Mouse (Mus musculus): ENCODE measurements at regions not wholly inside any gene's neighbourhood (a gene's known extent, or its start where the extent isn't known, plus 50 kb on each side); places are given as distances from the start of the nearest gene placed in this dataset.
"Not testable (repeated sequence)": the region's sequence is repeated elsewhere in the genome, so short reads cannot be mapped to it uniquely, and the experiment has no call there.

GRCm38 (mm10) chr13:103622324-103622723 is 152.1 kb downstream of the Srek1 start:
- no peak for DNase-seq (ENCODE audit: low spot score)

- DNase-seq (ENCODE audit: low spot score) = not testable (repeated sequence)
Measured at GRCm38 (mm10) chr13:103620958-103621357, 153.4 kb downstream of the Srek1 start.

DNA sequence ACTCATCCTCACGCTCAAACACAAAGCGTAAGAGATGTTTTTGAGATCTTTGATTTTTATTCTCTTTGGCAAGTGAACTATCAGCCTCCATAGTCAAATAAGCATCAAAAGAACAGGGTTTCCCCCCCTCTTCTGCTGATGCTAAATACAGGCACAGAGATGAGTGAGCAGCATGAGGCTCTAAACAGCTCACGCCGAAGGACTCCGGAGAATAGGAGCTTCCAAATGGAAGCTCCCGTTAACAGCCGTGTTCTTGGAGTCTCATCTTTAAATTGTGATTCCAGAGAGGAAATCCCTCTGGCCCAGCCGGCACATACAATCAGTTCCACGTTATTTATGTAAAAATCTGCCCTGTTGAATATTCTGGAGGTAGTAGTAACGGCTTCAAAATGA is 161.1 kb downstream of the Srek1 start:
- no peak for DNase-seq (ENCODE audit: low spot score)

- DNase-seq (ENCODE audit: low spot score) = no peak
Measured at GRCm38 (mm10) chr13:103612720-103613332, 161.6 kb downstream of the Srek1 start.

DNA sequence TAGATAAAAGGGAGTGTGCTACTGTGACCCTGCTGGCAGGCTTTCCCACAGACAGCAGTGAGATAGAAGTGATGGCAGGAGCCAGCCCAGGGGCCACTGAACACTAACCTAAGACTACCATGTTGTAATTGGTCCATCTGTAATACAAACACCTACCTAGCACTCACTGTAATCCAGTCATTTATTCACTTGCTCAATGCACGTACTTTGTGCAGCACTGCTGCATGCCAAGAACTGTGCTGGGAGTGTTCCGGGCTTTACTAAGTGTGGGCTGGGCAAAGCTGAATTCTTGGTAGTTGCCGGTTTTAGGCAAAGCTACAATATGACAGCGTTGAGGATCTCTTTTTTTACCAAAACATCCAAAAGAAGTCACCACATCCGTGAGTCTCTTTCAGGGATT is 172.1 kb downstream of the Srek1 start:
- DNase-seq (ENCODE audit: low spot score) = no peak

DNA sequence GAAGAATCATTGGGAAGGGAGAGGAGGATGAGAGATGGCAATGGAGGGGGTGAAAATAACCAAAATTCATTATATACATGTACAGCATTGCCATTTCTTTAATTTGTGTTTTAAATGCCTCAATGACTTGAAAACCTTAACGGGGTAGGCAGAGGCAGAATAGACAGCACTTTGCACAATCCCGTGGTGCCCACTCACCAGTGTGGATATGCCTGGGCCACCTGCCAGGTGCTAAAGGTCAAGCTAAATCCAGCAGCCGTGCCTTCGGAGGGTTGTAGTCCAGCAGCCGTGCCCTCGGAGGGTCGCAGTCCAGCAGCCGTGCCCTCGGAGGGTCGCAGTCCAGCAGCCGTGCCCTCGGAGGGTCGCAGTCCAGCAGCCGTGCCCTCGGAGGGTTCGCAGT is 182.0 kb downstream of the Srek1 start:
- DNase-seq (ENCODE audit: low spot score) = no peak

GRCm38 (mm10) chr13:103591874-103592273 is 182.5 kb downstream of the Srek1 start:
- DNase-seq (ENCODE audit: low spot score) = no peak

- not testable (repeated sequence) for DNase-seq (ENCODE audit: low spot score)
Measured at GRCm38 (mm10) chr13:103591381-103591780, 183.0 kb downstream of the Srek1 start.

DNA sequence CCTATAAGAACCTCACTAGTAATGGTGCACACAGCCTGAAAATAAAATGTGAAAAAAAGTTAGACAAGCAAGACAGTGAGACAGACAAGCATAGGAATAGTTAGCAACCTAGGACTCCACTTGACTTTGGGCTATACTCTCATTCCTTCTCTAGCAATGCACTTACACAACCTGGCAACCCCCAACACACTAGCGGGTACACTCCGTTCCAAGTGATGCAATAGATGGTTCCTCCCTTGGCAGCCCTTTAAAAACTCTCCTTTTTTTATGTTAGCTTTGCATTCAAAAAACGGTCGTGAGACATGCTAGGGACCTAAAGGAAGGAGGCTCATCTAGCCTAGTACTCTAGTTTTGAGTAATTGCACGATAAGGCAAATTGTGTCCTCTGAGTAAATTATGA is 184.8 kb downstream of the Srek1 start:
- no peak for DNase-seq (ENCODE audit: low spot score)

GRCm38 (mm10) chr13:103576856-103577255 is 197.6 kb downstream of the Srek1 start:
- DNase-seq (ENCODE audit: low spot score) = no peak

DNA sequence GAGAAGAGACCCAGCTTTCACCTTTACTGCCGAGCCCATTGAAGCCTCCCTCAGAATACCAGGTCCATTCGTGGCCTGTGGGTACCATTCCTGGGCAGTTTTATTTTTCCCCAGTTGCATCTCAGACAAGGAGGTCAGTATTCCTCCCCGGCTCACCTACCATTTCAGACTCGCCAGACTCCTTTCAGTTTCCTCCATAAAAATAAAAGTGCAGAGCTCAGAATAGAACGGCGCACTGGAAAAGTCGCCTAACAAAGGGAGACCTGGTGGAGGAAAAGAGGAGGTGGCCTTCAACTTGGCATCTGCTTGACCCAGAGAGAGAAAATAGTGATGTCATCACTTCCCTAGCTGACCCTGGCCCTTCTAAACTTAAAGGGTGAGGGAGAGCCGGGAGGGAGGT is 209.7 kb downstream of the Srek1 start:
- DNase-seq (ENCODE audit: low spot score) = no peak

DNA sequence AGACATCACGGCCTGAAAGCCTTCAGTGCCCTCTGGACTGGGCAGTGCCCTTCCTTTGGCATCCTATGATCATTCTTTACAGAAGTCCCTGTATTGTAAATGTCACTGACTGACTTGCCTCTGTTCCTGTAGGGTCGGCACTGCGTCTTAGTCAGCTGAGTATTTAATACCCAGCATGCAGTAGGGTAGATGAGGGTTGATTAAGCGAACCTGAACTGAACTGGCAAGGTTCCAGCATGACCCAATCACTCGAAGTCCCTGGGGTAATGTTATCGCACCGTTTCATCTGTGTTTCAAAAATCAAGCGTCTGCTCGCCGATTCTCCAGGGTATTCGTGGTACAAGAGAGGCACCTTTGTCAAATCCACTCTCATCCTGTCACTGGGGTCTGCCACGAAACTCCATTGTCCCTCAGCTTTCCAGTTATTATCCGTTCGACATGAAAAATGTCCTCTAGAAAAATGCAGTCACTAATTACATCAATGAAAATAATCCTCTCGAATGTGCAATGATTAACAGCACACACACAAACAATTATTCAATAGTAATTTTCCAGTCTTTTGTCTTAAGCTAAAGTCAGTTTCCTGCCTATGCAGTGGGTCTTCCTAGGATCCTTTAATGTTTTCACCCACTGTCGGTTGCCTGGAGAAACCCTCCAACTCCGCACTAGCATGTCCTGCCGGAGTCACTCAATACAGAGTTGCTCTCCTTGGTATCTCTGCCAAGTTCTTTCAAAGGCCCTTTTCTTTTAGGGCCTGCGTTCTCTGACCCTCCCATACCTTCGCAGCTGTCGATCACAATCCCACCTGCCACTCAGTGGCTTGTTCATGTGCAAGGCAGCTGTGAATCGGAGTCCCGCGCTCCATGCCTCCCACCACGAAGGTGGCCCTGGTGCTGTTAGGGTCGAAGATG is 212.4 kb downstream of the Srek1 start:
- DNase-seq (ENCODE audit: low spot score) = no peak

DNA sequence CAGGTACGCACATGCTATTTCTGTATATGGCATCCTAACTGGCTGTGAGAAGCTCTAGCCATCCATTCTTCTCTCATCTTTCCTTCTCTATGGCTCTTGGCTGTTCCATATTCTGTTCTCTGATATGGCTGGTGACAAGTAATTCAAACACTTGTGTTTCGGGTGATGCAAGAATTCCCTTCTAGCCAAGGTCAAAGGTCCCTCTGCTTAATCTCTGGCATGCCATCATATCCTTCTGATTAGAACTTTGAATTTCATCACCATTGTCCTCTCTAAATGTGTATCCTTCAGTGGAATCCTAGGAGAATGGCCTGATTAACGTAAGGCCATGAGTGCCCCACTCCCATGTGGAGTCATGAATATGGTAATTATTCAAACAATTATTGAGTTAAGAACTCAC is 215.5 kb downstream of the Srek1 start:
- DNase-seq (ENCODE audit: low spot score) = no peak

- DNase-seq (ENCODE audit: low spot score) = no peak
Measured at GRCm38 (mm10) chr13:103539577-103539976, 205.3 kb upstream of the Mast4 start.

DNA sequence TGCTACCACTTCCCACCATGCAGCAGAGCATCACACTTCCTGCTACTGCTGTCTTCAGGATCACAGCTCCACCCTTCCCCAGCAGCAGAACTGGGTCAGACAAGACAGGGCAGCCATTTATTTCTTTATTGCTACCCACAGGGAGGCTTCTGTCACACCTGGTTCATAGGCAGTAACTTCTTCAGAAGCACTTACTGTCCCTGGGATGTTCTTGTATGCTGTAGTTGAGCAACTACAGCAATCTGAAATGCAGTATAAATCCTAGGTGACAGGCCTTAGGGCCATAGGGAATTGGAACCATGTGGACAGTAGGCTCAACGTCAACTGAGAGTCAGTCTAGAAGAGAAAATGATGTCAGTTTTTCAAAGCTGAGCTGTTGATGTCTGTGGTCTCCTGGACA is 179.5 kb upstream of the Mast4 start:
- DNase-seq (ENCODE audit: low spot score) = no peak

DNA sequence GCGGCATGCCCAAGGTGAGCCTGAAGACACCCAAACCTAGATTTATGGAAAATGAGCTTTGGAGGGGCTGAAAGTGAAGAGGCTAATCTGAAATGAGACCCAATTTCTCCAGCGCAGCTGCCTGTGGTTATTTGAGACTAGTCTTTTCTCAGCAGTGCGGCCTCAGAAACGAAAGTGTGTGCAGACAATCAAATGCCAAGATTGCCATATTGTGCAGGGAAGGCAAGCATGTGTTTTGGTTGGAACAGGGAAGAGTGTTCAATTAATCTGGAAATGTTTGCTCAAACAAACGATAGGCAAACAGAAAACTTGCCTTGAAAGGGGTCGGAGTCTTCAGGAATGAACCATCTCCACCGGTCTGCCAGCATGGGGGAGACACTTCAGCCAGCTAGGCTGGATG is 178.2 kb upstream of the Mast4 start:
- no peak for DNase-seq (ENCODE audit: low spot score)

DNA sequence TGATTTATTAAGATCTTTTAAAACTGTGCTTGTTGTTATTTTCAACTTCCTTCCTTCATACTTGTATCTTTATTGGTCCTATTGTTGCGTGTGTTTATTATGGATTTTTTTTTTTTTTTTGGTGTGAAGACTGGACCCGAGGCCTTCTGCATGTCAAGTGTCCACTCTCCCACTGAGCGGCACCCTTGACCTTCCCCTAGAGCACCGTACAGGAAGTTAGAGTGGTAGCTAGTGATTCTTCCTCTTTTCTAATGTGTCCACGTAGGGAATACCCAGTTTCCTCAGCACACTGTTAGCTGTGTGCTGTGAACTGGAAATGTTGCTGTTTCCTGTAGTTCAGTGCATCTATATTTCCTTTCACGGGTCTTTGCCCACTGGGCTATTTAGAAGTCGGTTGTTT is 170.7 kb upstream of the Mast4 start:
- DNase-seq (ENCODE audit: low spot score) = no peak

DNA sequence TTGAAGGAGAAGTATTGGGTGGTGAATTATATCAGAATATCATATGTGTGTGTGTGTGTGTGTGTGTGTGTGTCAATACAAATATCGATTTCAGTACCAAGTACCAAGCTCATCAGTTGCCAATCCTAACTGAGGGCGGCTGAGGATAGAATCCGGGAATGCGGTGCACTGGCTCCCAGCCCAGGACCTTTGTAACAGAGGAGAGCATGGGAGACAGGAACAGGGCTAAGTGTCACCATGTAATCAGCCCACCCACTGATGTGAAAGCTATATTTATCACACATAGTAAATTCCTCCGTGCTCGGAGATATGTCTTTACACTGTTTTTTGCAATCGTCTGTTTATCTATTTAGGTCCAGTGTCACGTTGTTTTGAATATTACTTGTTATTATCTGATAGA is 165.1 kb upstream of the Mast4 start:
- no peak for DNase-seq (ENCODE audit: low spot score)

GRCm38 (mm10) chr13:103494371-103494770 is 160.1 kb upstream of the Mast4 start:
- DNase-seq (ENCODE audit: low spot score) = no peak

DNA sequence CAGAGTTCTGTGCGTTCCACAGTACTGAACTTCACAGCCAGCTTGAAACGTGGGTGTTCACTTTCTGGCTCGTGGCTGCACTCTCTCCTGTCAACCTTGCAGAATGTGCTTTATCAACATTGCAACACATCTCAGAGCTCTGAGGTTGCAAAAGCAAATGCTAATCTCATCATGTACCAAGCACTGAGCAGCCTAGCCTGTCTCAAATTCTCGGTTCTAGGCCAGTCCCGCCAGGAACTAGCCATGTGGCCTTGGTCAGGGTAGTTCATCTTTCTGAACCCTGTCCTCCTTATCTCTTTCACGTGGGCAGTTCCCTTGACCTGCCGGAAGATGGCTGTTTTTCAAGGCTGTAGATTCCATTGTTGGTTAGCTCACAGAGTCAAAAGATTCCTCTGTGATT is 159.3 kb upstream of the Mast4 start:
- no peak for DNase-seq (ENCODE audit: low spot score)

GRCm38 (mm10) chr13:103490049-103490448 is 155.8 kb upstream of the Mast4 start:
- DNase-seq (ENCODE audit: low spot score) = no peak

DNA sequence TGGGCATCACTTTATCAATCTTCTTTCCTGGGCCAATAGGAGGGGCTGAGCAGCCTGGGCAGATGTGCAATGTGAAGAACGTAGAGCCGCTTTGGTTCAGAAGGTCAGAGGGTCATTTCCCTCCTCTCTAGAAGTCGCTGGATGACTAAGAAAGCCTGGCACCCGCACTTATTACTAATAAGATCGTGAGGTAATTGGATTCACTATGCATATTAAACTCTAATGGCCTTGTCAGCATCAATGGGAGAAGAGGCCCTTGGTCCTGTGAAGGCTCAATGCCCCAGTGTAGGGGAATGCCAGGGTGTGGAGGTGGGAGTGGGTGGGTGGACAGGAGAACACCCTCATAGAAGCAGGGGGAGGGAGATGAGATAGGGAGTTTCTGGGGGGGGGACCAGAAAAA is 149.8 kb upstream of the Mast4 start:
- no peak for DNase-seq (ENCODE audit: low spot score)

DNA sequence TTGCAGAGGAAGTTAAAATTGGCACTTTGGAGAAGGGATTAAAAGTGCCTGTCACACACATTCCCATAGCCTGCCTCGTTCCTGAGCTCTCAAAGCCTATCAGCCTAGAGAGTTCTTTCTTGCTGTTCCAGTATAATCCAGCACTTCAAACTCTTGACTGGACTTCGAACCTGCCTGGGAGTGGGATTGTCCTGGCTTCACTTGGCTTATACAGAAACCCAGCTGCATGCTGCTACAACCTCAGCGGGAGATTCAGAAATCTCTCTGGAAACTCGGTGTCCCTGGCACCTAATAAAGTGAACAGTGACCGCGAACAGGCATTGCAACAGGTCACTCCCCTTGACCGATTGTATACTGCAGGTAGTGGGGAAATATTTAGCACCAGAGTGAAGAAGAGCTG is 149.1 kb upstream of the Mast4 start:
- DNase-seq (ENCODE audit: low spot score) = no peak

Measured in thymus, postnatal 0 days (tissue).